25 mouse cellular contexts compared by ENCODE assay signal in genomic region chr8:115418056-115418455, GRCm38 (mm10).
DNase-seq lines count a peak whose midpoint lies in the region; TF ChIP-seq lines count a peak whose summit lies in the region.
"Had no signal": no experiment of that assay in that cellular context is flagged by ENCODE, and none has a peak within 500 bp of the region (broad histone marks: within the 10 kb centered on the region; RNA-seq: fewer than 3 reads in every experiment).

No protein-coding gene starts in this region.

- DNase-seq in thymus, adult 2 months = peak; percentile 41
- DNase-seq in thymus, postnatal 14 days = peak; percentile 68
- DNase-seq in thymus, postnatal 4 days = peak; percentile 50
- DNase-seq in cerebellum, adult 9-11 months = no peak
- DNase-seq in cerebellum, adult 18-20 months = no peak
- no peak for DNase-seq in heart, postnatal 10 days
- DNase-seq: adrenal gland, adult 8-10 months; adrenal gland, postnatal 25 days; cerebellum, adult 2 months; cerebellum, postnatal 10 days; cerebellum, postnatal 36 days; embryo, embryonic 11 days; gastrocnemius, postnatal 25 days; heart, adult 18-20 months; heart, postnatal 14 days; heart, postnatal 4 days had no signal

- H3K27ac ChIP-seq in thymus, adult 2 months (ENCODE audit: control insufficient read depth, insufficient read depth, low read length) = no peak overlapping the region
- H3K27ac ChIP-seq: embryonic facial prominence, embryonic 10.5 days; embryonic facial prominence, embryonic 13.5 days; forebrain, embryonic 12.5 days; forebrain, embryonic 15.5 days; heart, embryonic 15.5 days; hindbrain, embryonic 14.5 days; hindbrain, postnatal 0 days had no signal

- H3K4me3 ChIP-seq in thymus, adult 2 months (ENCODE audit: control insufficient read depth, insufficient read depth, low read length) = no peak overlapping the region
- H3K4me3 ChIP-seq: embryonic facial prominence, embryonic 10.5 days; embryonic facial prominence, embryonic 13.5 days; erythroblast, embryonic 14.5 days; forebrain, embryonic 12.5 days; forebrain, embryonic 15.5 days; heart, embryonic 12.5 days; heart, embryonic 15.5 days had no signal

- no peak for TF ChIP-seq POLR2A in thymus, adult 2 months (IDR thresholded peaks at IDR 0.05; ENCODE audit: control insufficient read depth, extremely low read depth, insufficient read depth, low read length, poor library complexity)

- WGBS in thymus, adult 2 months = 46% methylated on average over 6 of the region's 6 CpGs

- intact Hi-C loops in heart, postnatal 10 days (cut with DNase I) = no loop called here

- no peak for TF ChIP-seq CTCF in thymus, adult 2 months (IDR thresholded peaks at IDR 0.05; ENCODE audit: borderline replicate concordance, control insufficient read depth, extremely low read depth, insufficient read depth, low read length, poor library complexity)

- peaks cover 28% of the 10 kb centered on the region for H3K4me1 ChIP-seq in thymus, adult 2 months (replicated peaks; ENCODE audit: control insufficient read depth, insufficient read depth, low read length)
- H3K4me1 ChIP-seq: heart, embryonic 15.5 days had no signal

- H3K36me3 ChIP-seq in thymus, adult 2 months (ENCODE audit: control insufficient read depth, insufficient read depth, low read length) = no peaks in the 10 kb centered on the region
- H3K36me3 ChIP-seq: embryonic facial prominence, embryonic 10.5 days; embryonic facial prominence, embryonic 13.5 days; forebrain, embryonic 12.5 days; forebrain, embryonic 15.5 days; heart, embryonic 12.5 days; heart, embryonic 15.5 days had no signal

- H3K27me3 ChIP-seq in thymus, adult 2 months (ENCODE audit: control insufficient read depth, insufficient read depth, low read length) = no peaks in the 10 kb centered on the region
- H3K27me3 ChIP-seq: forebrain, embryonic 12.5 days had no signal

Comparison
In these comparisons a context has a peak if more than half of its experiments do, and no peak if none do; other contexts are left out.
1. DNase-seq: peak in thymus, adult 2 months (single experiment), thymus, postnatal 14 days (single experiment) and thymus, postnatal 4 days (single experiment); none in cerebellum, adult 9-11 months (single experiment), cerebellum, adult 18-20 months (0 of 2) and heart, postnatal 10 days (0 of 2).